Mouse (Mus musculus): Measurements from ENCODE around the gene Rab31.
A peak's percentile ranks its signal among the peaks of the same experiment; 100 is the strongest.

Gene Rab31

GRCm38 (mm10) chr17:65613463-65614412 is 158.8 kb downstream of the Rab31 start, which contains the start of gene Vapa:
TSS of gene Vapa (minus strand) at chr17:65613555.
- DNase-seq: peak; percentile 99

- no peak for DNase-seq
These were observed 159.4 kb downstream of the Rab31 start for GRCm38 (mm10) chr17:65613142-65613462.

GRCm38 (mm10) chr17:65612391-65613141 is 160.0 kb downstream of the Rab31 start:
- peak; percentile 58 for DNase-seq

GRCm38 (mm10) chr17:65611721-65612120 is 160.8 kb downstream of the Rab31 start:
- DNase-seq: no peak

- no peak for DNase-seq
These were observed 163.8 kb downstream of the Rab31 start for GRCm38 (mm10) chr17:65608743-65609142.

- DNase-seq: no peak
These were observed 164.3 kb downstream of the Rab31 start for GRCm38 (mm10) chr17:65608312-65608687.

- peak; percentile 25 for DNase-seq
These were observed 164.8 kb downstream of the Rab31 start for GRCm38 (mm10) chr17:65607574-65608311.

- DNase-seq: no peak
These were observed 166.5 kb downstream of the Rab31 start for GRCm38 (mm10) chr17:65606014-65606413.

GRCm38 (mm10) chr17:65604892-65605291 is 167.7 kb downstream of the Rab31 start:
- no peak for DNase-seq

GRCm38 (mm10) chr17:65604315-65604714 is 168.2 kb downstream of the Rab31 start:
- DNase-seq: no peak
